Mouse (Mus musculus) cerebellum, adult 9-10 months (tissue): Measurements from ENCODE around the gene Creg1.

ENCODE experiments used
- DNase-seq: peaks from one replicate; pipeline ENCODE4 v3.0.0; 2022

Gene Creg1

GRCm38 (mm10) chr1:165789963-165790362 lies 26.4 kb downstream of the Creg1 start:
- DNase-seq = no peak

GRCm38 (mm10) chr1:165790461-165791210 lies 27.1 kb downstream of the Creg1 start:
- no peak for DNase-seq

GRCm38 (mm10) chr1:165791411-165791810 lies 27.9 kb downstream of the Creg1 start:
- DNase-seq = no peak

- DNase-seq = no peak
These were observed 38.3 kb downstream of the Creg1 start for GRCm38 (mm10) chr1:165801709-165802310.

- no peak for DNase-seq
These were observed 39.6 kb downstream of the Creg1 start for GRCm38 (mm10) chr1:165803107-165803506.

- DNase-seq = no peak
These were observed 40.6 kb downstream of the Creg1 start for GRCm38 (mm10) chr1:165804133-165804532.

- DNase-seq = no peak
These were observed 47.1 kb downstream of the Creg1 start for GRCm38 (mm10) chr1:165810633-165811032.

GRCm38 (mm10) chr1:165811170-165811569 lies 47.6 kb downstream of the Creg1 start:
- DNase-seq = no peak

GRCm38 (mm10) chr1:165812775-165813174 lies 49.2 kb downstream of the Creg1 start:
- no peak for DNase-seq

GRCm38 (mm10) chr1:165814116-165814515 lies 50.6 kb downstream of the Creg1 start:
- DNase-seq = no peak

- DNase-seq = no peak
These were observed 51.2 kb downstream of the Creg1 start for GRCm38 (mm10) chr1:165814521-165815278.

- DNase-seq = no peak
These were observed 52.8 kb downstream of the Creg1 start for GRCm38 (mm10) chr1:165816391-165816790.

GRCm38 (mm10) chr1:165817264-165817663 lies 53.7 kb downstream of the Creg1 start:
- DNase-seq = no peak

- DNase-seq = no peak
These were observed 54.8 kb downstream of the Creg1 start for GRCm38 (mm10) chr1:165818145-165818860.

- DNase-seq = no peak
These were observed 55.6 kb downstream of the Creg1 start for GRCm38 (mm10) chr1:165819147-165819546.

GRCm38 (mm10) chr1:165822031-165822430 lies 58.5 kb downstream of the Creg1 start:
- DNase-seq = no peak
